11 mouse cellular contexts compared by ENCODE assay signal in genomic region chr16:20731688-20732087, GRCm38 (mm10). TPM values are rescaled to one million over a fixed set of nuclear protein-coding genes. Genes with fewer than 3 reads are reported as not detected.
DNase-seq lines count a peak whose midpoint lies in the region; ATAC-seq lines count a peak whose summit lies in the region.
"Had no signal": no experiment of that assay in that cellular context is flagged by ENCODE, and none has a peak within 500 bp of the region (broad histone marks: within the 10 kb centered on the region; RNA-seq: fewer than 3 reads in every experiment).

No protein-coding gene starts in this region.

- no peak overlapping the region for H3K4me2 ChIP-seq in forebrain, embryonic 15.5 days (replicated peaks)
- no peak overlapping the region for H3K4me2 ChIP-seq in forebrain, embryonic 16.5 days (ENCODE audit: low read length)
- 0 out of 2 replicates have a peak overlapping the region, but pooled peaks have one; percentile 97 for H3K4me2 ChIP-seq in lung, embryonic 15.5 days
- H3K4me2 ChIP-seq in embryonic facial prominence, embryonic 13.5 days, result peak overlapping the region; percentile 98; the same call in 1 of the 2 replicates
- H3K4me2 ChIP-seq in neural tube, embryonic 13.5 days, result peak overlapping the region; percentile 98; the same call in 1 of the 2 replicates

- DNase-seq in lung, postnatal 10 days, result no peak
- DNase-seq in spleen, postnatal 14 days (ENCODE audit: low spot score in 2 of 2), result no peak
- DNase-seq in kidney, adult 11 months, result no peak
- DNase-seq: thymus, adult 18-20 months had no signal

- no peaks in the 10 kb centered on the region for H3K9me3 ChIP-seq in forebrain, embryonic 15.5 days
- no peaks in the 10 kb centered on the region for H3K9me3 ChIP-seq in forebrain, embryonic 16.5 days (ENCODE audit: control insufficient read depth, low read length)
- no peaks in the 10 kb centered on the region for H3K9me3 ChIP-seq in lung, embryonic 15.5 days
- no peaks in the 10 kb centered on the region for H3K9me3 ChIP-seq in embryonic facial prominence, embryonic 13.5 days
- H3K9me3 ChIP-seq in neural tube, embryonic 13.5 days, result no peaks in the 10 kb centered on the region

- peaks cover 22% of the 10 kb centered on the region for H3K27me3 ChIP-seq in forebrain, embryonic 15.5 days
- peaks cover 17% of the 10 kb centered on the region for H3K27me3 ChIP-seq in forebrain, embryonic 16.5 days (replicated peaks; ENCODE audit: control insufficient read depth, insufficient read depth, low read length)
- H3K27me3 ChIP-seq in lung, embryonic 15.5 days, result peaks cover 34% of the 10 kb centered on the region
- peaks cover 32% of the 10 kb centered on the region for H3K27me3 ChIP-seq in embryonic facial prominence, embryonic 13.5 days
- H3K27me3 ChIP-seq in neural tube, embryonic 13.5 days, result peaks cover 30% of the 10 kb centered on the region

- H3K4me3 ChIP-seq in forebrain, embryonic 15.5 days, result no peak overlapping the region
- no peak overlapping the region for H3K4me3 ChIP-seq in forebrain, embryonic 16.5 days (replicated peaks; ENCODE audit: low read length)
- H3K4me3 ChIP-seq in lung, embryonic 15.5 days, result no peak overlapping the region
- H3K4me3 ChIP-seq in embryonic facial prominence, embryonic 13.5 days, result no peak overlapping the region
- no peak overlapping the region for H3K4me3 ChIP-seq in neural tube, embryonic 13.5 days

- peaks cover 20% of the 10 kb centered on the region for H3K4me1 ChIP-seq in forebrain, embryonic 15.5 days
- peaks cover 15% of the 10 kb centered on the region for H3K4me1 ChIP-seq in forebrain, embryonic 16.5 days (replicated peaks; ENCODE audit: control insufficient read depth, insufficient read depth, low read length)
- H3K4me1 ChIP-seq in lung, embryonic 15.5 days, result peaks cover 15% of the 10 kb centered on the region
- H3K4me1 ChIP-seq in embryonic facial prominence, embryonic 13.5 days, result peaks cover 24% of the 10 kb centered on the region
- peaks cover 30% of the 10 kb centered on the region for H3K4me1 ChIP-seq in neural tube, embryonic 13.5 days (replicated peaks)

- no peak for ATAC-seq in forebrain, embryonic 15.5 days (replicated peaks)
- ATAC-seq in forebrain, embryonic 16.5 days, result no peak; the same call in 1 of the 2 replicates
- no peak for ATAC-seq in lung, embryonic 15.5 days (ENCODE audit: borderline replicate concordance, extremely low read depth, low FRiP score, low TSS enrichment)
- ATAC-seq in embryonic facial prominence, embryonic 13.5 days (ENCODE audit: insufficient number of reproducible peaks, insufficient read depth, low FRiP score, low TSS enrichment, low read depth), result no peak
- ATAC-seq in neural tube, embryonic 13.5 days (ENCODE audit: low read depth), result no peak

- WGBS in forebrain, embryonic 15.5 days, result 60% methylated on average over 5 of the region's 5 CpGs
- 48% methylated on average over 5 of the region's 5 CpGs for WGBS in forebrain, embryonic 16.5 days
- 50% methylated on average over 5 of the region's 5 CpGs for WGBS in lung, embryonic 15.5 days
- 61% methylated on average over 5 of the region's 5 CpGs for WGBS in embryonic facial prominence, embryonic 13.5 days
- WGBS in neural tube, embryonic 13.5 days, result 75% methylated on average over 5 of the region's 5 CpGs

- no peak overlapping the region for H3K9ac ChIP-seq in forebrain, embryonic 15.5 days (replicated peaks)
- no peak overlapping the region for H3K9ac ChIP-seq in forebrain, embryonic 16.5 days (replicated peaks; ENCODE audit: low read depth, low read length)
- no peak overlapping the region for H3K9ac ChIP-seq in lung, embryonic 15.5 days
- H3K9ac ChIP-seq in embryonic facial prominence, embryonic 13.5 days, result no peak overlapping the region
- no peak overlapping the region for H3K9ac ChIP-seq in neural tube, embryonic 13.5 days
- H3K9ac ChIP-seq: liver, embryonic 14.5 days had no signal

- peak overlapping the region; percentile 46; the same call in 1 of the 2 replicates for H3K27ac ChIP-seq in forebrain, embryonic 15.5 days (replicated peaks)
- no peak overlapping the region for H3K27ac ChIP-seq in forebrain, embryonic 16.5 days (ENCODE audit: low read length)
- no peak overlapping the region for H3K27ac ChIP-seq in lung, embryonic 15.5 days
- H3K27ac ChIP-seq in embryonic facial prominence, embryonic 13.5 days, result peak overlapping the region; percentile 84; the same call in 1 of the 2 replicates
- H3K27ac ChIP-seq in neural tube, embryonic 13.5 days (replicated peaks), result peak overlapping the region; percentile 39; the same call in 1 of the 2 replicates
- H3K27ac ChIP-seq: heart, adult 2 months; liver, embryonic 14.5 days had no signal

- H3K36me3 ChIP-seq in forebrain, embryonic 15.5 days, result no peaks in the 10 kb centered on the region
- no peaks in the 10 kb centered on the region for H3K36me3 ChIP-seq in forebrain, embryonic 16.5 days (ENCODE audit: control insufficient read depth, insufficient read depth)
- H3K36me3 ChIP-seq in lung, embryonic 15.5 days, result no peaks in the 10 kb centered on the region
- no peaks in the 10 kb centered on the region for H3K36me3 ChIP-seq in embryonic facial prominence, embryonic 13.5 days
- peaks cover 12% of the 10 kb centered on the region for H3K36me3 ChIP-seq in neural tube, embryonic 13.5 days

RNA-seq across cellular contexts. Expression of gene Chrd, which starts 1.2 kb away (rescaled TPM):
- 3.5 and 3.7 TPM in 2 replicates for polyA plus RNA-seq in forebrain, embryonic 15.5 days (2015; fragmentation: Nextera tagmentation; extraction: Ambion mirVana)
- polyA plus RNA-seq in forebrain, embryonic 16.5 days (2015; fragmentation: Nextera tagmentation; extraction: Ambion mirVana), result 4.2 and 4.4 TPM in 2 replicates
- polyA plus RNA-seq in lung, embryonic 15.5 days (2015; fragmentation: Nextera tagmentation; extraction: Ambion mirVana), result 3.8 and 4.1 TPM in 2 replicates
- 3.4 and 4.5 TPM in 2 replicates for polyA plus RNA-seq in embryonic facial prominence, embryonic 13.5 days (2015; fragmentation: Nextera tagmentation; extraction: Ambion mirVana)
- polyA plus RNA-seq in neural tube, embryonic 13.5 days (2015; fragmentation: Nextera tagmentation; extraction: Ambion mirVana), result 5.8 and 6.9 TPM in 2 replicates

RNA-seq across cellular contexts. Expression of gene Thpo, which starts 2.6 kb away (rescaled TPM):
- 0.80 and 0.91 TPM in 2 replicates for polyA plus RNA-seq in forebrain, embryonic 15.5 days (2015; fragmentation: Nextera tagmentation; extraction: Ambion mirVana)
- polyA plus RNA-seq in forebrain, embryonic 16.5 days (2015; fragmentation: Nextera tagmentation; extraction: Ambion mirVana), result 0.83 and 1.5 TPM in 2 replicates
- polyA plus RNA-seq in lung, embryonic 15.5 days (2015; fragmentation: Nextera tagmentation; extraction: Ambion mirVana), result 0.51 and 0.68 TPM in 2 replicates
- 1.00 and 1.2 TPM in 2 replicates for polyA plus RNA-seq in embryonic facial prominence, embryonic 13.5 days (2015; fragmentation: Nextera tagmentation; extraction: Ambion mirVana)
- polyA plus RNA-seq in neural tube, embryonic 13.5 days (2015; fragmentation: Nextera tagmentation; extraction: Ambion mirVana), result 0.99 and 1.5 TPM in 2 replicates

RNA-seq across cellular contexts. Expression of gene Clcn2, which starts 14.1 kb away (rescaled TPM):
- 19.2 and 19.8 TPM in 2 replicates for polyA plus RNA-seq in forebrain, embryonic 15.5 days (2015; fragmentation: Nextera tagmentation; extraction: Ambion mirVana)
- 15.9 and 20.8 TPM in 2 replicates for polyA plus RNA-seq in forebrain, embryonic 16.5 days (2015; fragmentation: Nextera tagmentation; extraction: Ambion mirVana)
- polyA plus RNA-seq in lung, embryonic 15.5 days (2015; fragmentation: Nextera tagmentation; extraction: Ambion mirVana), result 7.2 and 8.6 TPM in 2 replicates
- 15.7 and 18.9 TPM in 2 replicates for polyA plus RNA-seq in embryonic facial prominence, embryonic 13.5 days (2015; fragmentation: Nextera tagmentation; extraction: Ambion mirVana)
- 30.8 and 31.4 TPM in 2 replicates for polyA plus RNA-seq in neural tube, embryonic 13.5 days (2015; fragmentation: Nextera tagmentation; extraction: Ambion mirVana)

RNA-seq across cellular contexts. Expression of gene Polr2h, which starts 14.2 kb away (rescaled TPM):
- polyA plus RNA-seq in forebrain, embryonic 15.5 days (2015; fragmentation: Nextera tagmentation; extraction: Ambion mirVana), result 86.4 and 96.1 TPM in 2 replicates
- 84.5 and 94.4 TPM in 2 replicates for polyA plus RNA-seq in forebrain, embryonic 16.5 days (2015; fragmentation: Nextera tagmentation; extraction: Ambion mirVana)
- polyA plus RNA-seq in lung, embryonic 15.5 days (2015; fragmentation: Nextera tagmentation; extraction: Ambion mirVana), result 86.6 and 101 TPM in 2 replicates
- polyA plus RNA-seq in embryonic facial prominence, embryonic 13.5 days (2015; fragmentation: Nextera tagmentation; extraction: Ambion mirVana), result 110 and 112 TPM in 2 replicates
- 89.9 and 92.3 TPM in 2 replicates for polyA plus RNA-seq in neural tube, embryonic 13.5 days (2015; fragmentation: Nextera tagmentation; extraction: Ambion mirVana)

RNA-seq across cellular contexts. Expression of gene Fam131a, which starts 38.6 kb away (rescaled TPM):
- polyA plus RNA-seq in forebrain, embryonic 15.5 days (2015; fragmentation: Nextera tagmentation; extraction: Ambion mirVana), result 51.8 and 54.4 TPM in 2 replicates
- 57.4 and 65.3 TPM in 2 replicates for polyA plus RNA-seq in forebrain, embryonic 16.5 days (2015; fragmentation: Nextera tagmentation; extraction: Ambion mirVana)
- polyA plus RNA-seq in lung, embryonic 15.5 days (2015; fragmentation: Nextera tagmentation; extraction: Ambion mirVana), result 4.9 and 6.3 TPM in 2 replicates
- polyA plus RNA-seq in embryonic facial prominence, embryonic 13.5 days (2015; fragmentation: Nextera tagmentation; extraction: Ambion mirVana), result 7.0 and 7.2 TPM in 2 replicates
- 26.3 and 27.8 TPM in 2 replicates for polyA plus RNA-seq in neural tube, embryonic 13.5 days (2015; fragmentation: Nextera tagmentation; extraction: Ambion mirVana)

Comparison
In these comparisons a context has a peak if more than half of its experiments do, and no peak if none do; other contexts are left out.
1. H3K27ac ChIP-seq: peak in forebrain, embryonic 15.5 days (single experiment), embryonic facial prominence, embryonic 13.5 days (single experiment) and neural tube, embryonic 13.5 days (single experiment); none in forebrain, embryonic 16.5 days (single experiment) and lung, embryonic 15.5 days (single experiment).
2. H3K4me2 ChIP-seq: peak in lung, embryonic 15.5 days (single experiment), embryonic facial prominence, embryonic 13.5 days (single experiment) and neural tube, embryonic 13.5 days (single experiment); none in forebrain, embryonic 15.5 days (single experiment) and forebrain, embryonic 16.5 days (single experiment).